Mouse (Mus musculus) Patski (cell line): Measurements from ENCODE around the gene Yeats2. TPM values are rescaled to one million over a fixed set of nuclear protein-coding genes. Genes with fewer than 3 reads are reported as not detected.
A peak's percentile ranks its signal among the peaks of the same experiment; 100 is the strongest.
"Not testable (repeated sequence)": the region's sequence is repeated elsewhere in the genome, so short reads cannot be mapped to it uniquely, and the experiment has no call there.

ENCODE experiments used
- ATAC-seq: fragments of 100-300 bp; one replicate; pipeline ENCODE4 v1.8.0; 2021
- CTCF ChIA-PET: fragments of 350-600 bp; sonication (Branson Sonifier 250); formaldehyde crosslinking; loops from one replicate; lab custom pipeline; 2022; ENCODE audit warnings: inconsistent platforms; lab: Charles Lee
- POLR2A ChIA-PET: fragments of 350-600 bp; sonication (Branson Sonifier 250); formaldehyde crosslinking; loops from one replicate; lab custom pipeline; 2022; ENCODE audit warnings: antibody characterized with exemption, inconsistent platforms; lab: Charles Lee
- DNase-seq: peaks from one replicate; pipeline ENCODE4 v3.0.0-alpha.2; 2011; ENCODE audit warnings: low read depth, low spot score
- H3K27me3 ChIP-seq: fragments of 371-371 bp; one replicate; pipeline ENCODE4 v1.5.1; 2021
- CTCF ChIP-seq: fragments of 100-300 bp; IDR thresholded peaks from one replicate; pipeline ENCODE4 v1.5.1; 2021
- in situ Hi-C: fragments of 300-500 bp; cut with MboI; formaldehyde crosslinking; loops from 3 replicates; pipeline ENCODE4 v1.11.1; 2018; ENCODE audit warnings: low pct_unique_long_range_greater_than_20kb, mixed read lengths
- polyA plus RNA-seq: library from polyadenylated mRNA; unstranded; gene quantifications from one replicate; pipeline ENCODE4 v1.2.3, GENCODE M21; 2021

Gene Yeats2
- polyA plus RNA-seq, 1 experiment from 2014 or later: 37.6 TPM

- ATAC-seq (no peak), DNase-seq (no peak)
- in situ Hi-C loops: no loop called here
- ChIA-PET CTCF (interaction anchor here (0.8 kb wide), 1 partner anchor 47 kb away, joined by 3 read pairs; no protein-coding TSS in a partner anchor), POLR2A (interaction anchor here (0.9 kb wide), 1 partner anchor 42 kb away, joined by 4 read pairs; no protein-coding TSS in a partner anchor)
- H3K27me3 ChIP-seq: no peaks in the 10 kb centered on the region
- TF ChIP-seq CTCF: no peak
Observed at GRCm38 (mm10) chr16:20116069-20116468, 24.8 kb upstream of the Yeats2 start.

GRCm38 (mm10) chr16:20126319-20126883 is 14.5 kb upstream of the Yeats2 start:
- H3K27me3 ChIP-seq, CTCF ChIA-PET, ATAC-seq, in situ Hi-C loops, POLR2A ChIA-PET, DNase-seq: not testable (repeated sequence)

GRCm38 (mm10) chr16:20130397-20130796 is 10.5 kb upstream of the Yeats2 start:
- ATAC-seq: no peak
- no peak for DNase-seq
- no peak for TF ChIP-seq CTCF
- H3K27me3 ChIP-seq: no peaks in the 10 kb centered on the region
- in situ Hi-C loops: no loop called here
- POLR2A ChIA-PET: interaction anchor here (1.2 to 1.3 kb wide), 2 partner anchors 11 kb away, joined by 3 to 4 read pairs; partner anchors contain the start of gene Yeats2
- CTCF ChIA-PET: interaction anchor here (0.8 kb wide), 1 partner anchor 16 kb away, joined by 3 read pairs; no protein-coding TSS in a partner anchor

- ChIA-PET POLR2A (interaction anchor here (0.6 kb wide), 1 partner anchor 30 kb away, joined by 3 read pairs; no protein-coding TSS in a partner anchor), CTCF (no interaction called here)
- in situ Hi-C loops: no loop called here
Observed at GRCm38 (mm10) chr16:20144568-20144967, 3.7 kb downstream of the Yeats2 start.

GRCm38 (mm10) chr16:20151991-20152390 is 11.1 kb downstream of the Yeats2 start:
- H3K27me3 ChIP-seq: no peaks in the 10 kb centered on the region
- ATAC-seq (no peak), DNase-seq (no peak)
- no peak for TF ChIP-seq CTCF
- ChIA-PET CTCF (interaction anchor here (2.1 kb wide), 1 partner anchor 9 kb away, joined by 5 read pairs; no protein-coding TSS in a partner anchor), POLR2A (interaction anchor here (1.0 to 1.3 kb wide), 2 partner anchors 8 to 10 kb away, joined by 4 read pairs; no protein-coding TSS in a partner anchor)
- in situ Hi-C loops: no loop called here

More at GRCm38 (mm10) chr16:20144568-20144967, 3.7 kb downstream of the Yeats2 start:
- DNase-seq (no peak), ATAC-seq (no peak)
- TF ChIP-seq CTCF: no peak
- H3K27me3 ChIP-seq: no peaks in the 10 kb centered on the region

GRCm38 (mm10) chr16:20153742-20154141 is 12.9 kb downstream of the Yeats2 start:
- no peaks in the 10 kb centered on the region for H3K27me3 ChIP-seq
- CTCF ChIA-PET: no interaction called here
- no peak for TF ChIP-seq CTCF
- POLR2A ChIA-PET: no interaction called here
- ATAC-seq (no peak), DNase-seq (no peak)
- in situ Hi-C loops: no loop called here

GRCm38 (mm10) chr16:20160130-20160529 is 19.3 kb downstream of the Yeats2 start:
- POLR2A ChIA-PET: interaction anchor here (0.6 to 0.7 kb wide), 2 partner anchors 41 to 120 kb away, joined by 3 to 5 read pairs; no protein-coding TSS in a partner anchor
- no peak for ATAC-seq
- no peak for DNase-seq
- peak; percentile 53 for TF ChIP-seq CTCF
- H3K27me3 ChIP-seq: no peaks in the 10 kb centered on the region
- CTCF ChIA-PET: interaction anchor here (1.2 to 1.8 kb wide), 2 partner anchors 10 to 54 kb away, joined by 3 to 5 read pairs; no protein-coding TSS in a partner anchor
- in situ Hi-C loops: no loop called here

GRCm38 (mm10) chr16:20169071-20169470 is 28.2 kb downstream of the Yeats2 start:
- no peak for ATAC-seq
- no peak for TF ChIP-seq CTCF
- H3K27me3 ChIP-seq: no peaks in the 10 kb centered on the region
- CTCF ChIA-PET: interaction anchor here (0.6 to 1.0 kb wide), 2 partner anchors 10 to 18 kb away, joined by 3 read pairs; no protein-coding TSS in a partner anchor
- in situ Hi-C loops: no loop called here
- POLR2A ChIA-PET: no interaction called here
- no peak for DNase-seq

- ChIA-PET CTCF (interaction anchor here (0.6 to 1.0 kb wide), 2 partner anchors 10 to 18 kb away, joined by 3 read pairs; no protein-coding TSS in a partner anchor), POLR2A (no interaction called here)
- no peaks in the 10 kb centered on the region for H3K27me3 ChIP-seq
- ATAC-seq (no peak), DNase-seq (no peak)
- no peak for TF ChIP-seq CTCF
- in situ Hi-C loops: no loop called here
Observed at GRCm38 (mm10) chr16:20169471-20170106, 28.7 kb downstream of the Yeats2 start.

- DNase-seq: no peak
- TF ChIP-seq CTCF: no peak
- in situ Hi-C loops: loop anchor here (25.0 kb wide), 1 partner anchor 467 kb away; the partner anchor contains the start of gene Lamp3
- ATAC-seq: no peak
- H3K27me3 ChIP-seq: no peaks in the 10 kb centered on the region
- POLR2A ChIA-PET: no interaction called here
- CTCF ChIA-PET: interaction anchor here (1.0 to 1.3 kb wide), 3 partner anchors 8 to 24 kb away, joined by 3 read pairs; no protein-coding TSS in a partner anchor
Observed at GRCm38 (mm10) chr16:20179406-20180175, 38.7 kb downstream of the Yeats2 start.
